Mouse (Mus musculus) stomach, postnatal 0 days (tissue): ENCODE results near the gene Tex12. TPM values are rescaled to one million over a fixed set of nuclear protein-coding genes. Genes with fewer than 3 reads are reported as not detected.

ENCODE experiments used
- ATAC-seq: fragments of 200-750 bp; cut with Nextera tagmentation; 2 replicates; pipeline ENCODE4 v1.8.0; 2017; ENCODE audit not compliant: low FRiP score, low TSS enrichment
- DNase-seq: peaks from one replicate; pipeline ENCODE4 v3.0.0-alpha.2; 2016; ENCODE audit warnings: low spot score
- H3K27ac ChIP-seq: fragments of 300-500 bp; sonication (generic); replicated peaks from 2 replicates; pipeline ENCODE4 v1.5.1; 2014; ENCODE audit warnings: mild to moderate bottlenecking, control low read depth
- H3K27me3 ChIP-seq: fragments of 300-500 bp; sonication (generic); 2 replicates; pipeline ENCODE4 v1.6.1; 2014; ENCODE audit warnings: low read length; ENCODE audit not compliant: control insufficient read depth, insufficient read depth
- H3K36me3 ChIP-seq: fragments of 300-500 bp; sonication (generic); 2 replicates; pipeline ENCODE4 v1.6.1; 2014; ENCODE audit warnings: low read length, mixed read lengths; ENCODE audit not compliant: control insufficient read depth, insufficient read depth
- H3K4me1 ChIP-seq: fragments of 300-500 bp; sonication (generic); replicated peaks from 2 replicates; pipeline ENCODE4 v1.6.1; 2014; ENCODE audit warnings: antibody characterized with exemption; ENCODE audit not compliant: control insufficient read depth, insufficient read depth
- H3K4me2 ChIP-seq: fragments of 300-500 bp; sonication (generic); replicated peaks from 2 replicates; pipeline ENCODE4 v1.6.1; 2014; ENCODE audit warnings: low read depth, mild to moderate bottlenecking, control low read depth, moderate library complexity
- H3K4me3 ChIP-seq: fragments of 300-500 bp; sonication (generic); 2 replicates; pipeline ENCODE4 v1.5.1; 2014; ENCODE audit warnings: low read depth, low read length, control low read depth
- H3K9ac ChIP-seq: fragments of 300-500 bp; sonication (generic); 2 replicates; pipeline ENCODE4 v1.6.1; 2014; ENCODE audit warnings: mild to moderate bottlenecking, low read length, control low read depth, mixed read lengths
- H3K9me3 ChIP-seq: fragments of 300-500 bp; sonication (generic); 2 replicates; pipeline ENCODE4 v1.6.1; 2016; ENCODE audit warnings: low read length; ENCODE audit not compliant: control insufficient read depth
- CTCF ChIP-seq: IDR thresholded peaks from 2 replicates; pipeline ENCODE4 v1.5.1; 2016; ENCODE audit warnings: antibody characterized with exemption, low read depth, mild to moderate bottlenecking, moderate library complexity
- EP300 ChIP-seq: optimal IDR thresholded peaks from 2 replicates; pipeline ENCODE3; 2016; ENCODE audit warnings: antibody characterized with exemption
- WGBS: fragments of 180-500 bp; shearing (Covaris S2); extraction: QIAGEN DNeasy Blood & Tissue Kit; methylation state at CpG from one replicate; pipeline ENCODE4 v1.1.7; 2014; 5-methylcytosine and 5-hydroxymethylcytosine counted together
- polyA plus RNA-seq: library from polyadenylated mRNA; unstranded; fragments of >200 nt; fragmentation: Nextera tagmentation; extraction: Ambion mirVana; gene quantifications from 2 replicates; pipeline ENCODE4 v1.2.1, GENCODE M21; 2015

The Tex12 gene
- polyA plus RNA-seq, 1 experiment from 2014 or later: not detected

- no peaks in the 10 kb centered on the region for H3K27me3 ChIP-seq
- ATAC-seq (no peak), DNase-seq (no peak)
- no peak overlapping the region for H3K4me3 ChIP-seq
- 61% methylated on average over 2 of the region's 2 CpGs for WGBS
- TF ChIP-seq CTCF (no peak), EP300 (no peak)
- H3K27ac ChIP-seq: no peak overlapping the region
- no peak overlapping the region for H3K4me2 ChIP-seq
- no peak overlapping the region for H3K9ac ChIP-seq
- no peaks in the 10 kb centered on the region for H3K4me1 ChIP-seq
- H3K36me3 ChIP-seq: no peaks in the 10 kb centered on the region
- H3K9me3 ChIP-seq: no peaks in the 10 kb centered on the region
These were observed 7.6 kb downstream of the Tex12 start for GRCm38 (mm10) chr9:50553547-50553946.

- H3K4me2 ChIP-seq: no peak overlapping the region
- no peak for ATAC-seq
- WGBS: 64% methylated on average over 5 of the region's 5 CpGs
- no peak overlapping the region for H3K9ac ChIP-seq
- H3K27ac ChIP-seq: no peak overlapping the region
- no peaks in the 10 kb centered on the region for H3K27me3 ChIP-seq
- H3K4me1 ChIP-seq: no peaks in the 10 kb centered on the region
- no peaks in the 10 kb centered on the region for H3K36me3 ChIP-seq
- H3K9me3 ChIP-seq: no peaks in the 10 kb centered on the region
- no peak overlapping the region for H3K4me3 ChIP-seq
- no peak for DNase-seq
- no peak for TF ChIP-seq CTCF
- TF ChIP-seq EP300: no peak
These were observed 8.9 kb downstream of the Tex12 start for GRCm38 (mm10) chr9:50552206-50552605.

DNA sequence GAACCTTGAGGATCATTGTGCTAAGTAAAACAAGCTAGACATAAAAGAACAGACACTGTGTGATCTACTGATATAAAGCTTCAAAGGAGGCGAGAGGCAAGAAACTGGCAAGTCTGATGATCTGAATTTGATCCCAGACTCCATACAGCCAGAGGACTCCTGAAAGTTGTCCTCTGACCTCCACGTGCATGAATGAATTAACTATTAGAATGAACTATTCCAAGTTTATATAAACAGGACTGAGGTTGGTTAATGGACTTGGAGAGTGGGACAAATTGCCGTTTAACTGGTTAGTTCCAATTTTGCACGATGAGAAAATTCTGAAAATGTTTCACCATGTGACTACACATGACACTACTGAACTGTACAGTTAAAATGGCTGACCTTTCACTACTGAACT lies 12.2 kb downstream of the Tex12 start:
- H3K27me3 ChIP-seq: no peaks in the 10 kb centered on the region
- H3K9ac ChIP-seq: no peak overlapping the region
- ATAC-seq (no peak), DNase-seq (no peak)
- no peak overlapping the region for H3K27ac ChIP-seq
- no peaks in the 10 kb centered on the region for H3K36me3 ChIP-seq
- no peak overlapping the region for H3K4me2 ChIP-seq
- no peaks in the 10 kb centered on the region for H3K4me1 ChIP-seq
- TF ChIP-seq CTCF (no peak), EP300 (no peak)
- 67% methylated on average over 4 of the region's 4 CpGs for WGBS
- H3K9me3 ChIP-seq: no peaks in the 10 kb centered on the region
- H3K4me3 ChIP-seq: no peak overlapping the region

GRCm38 (mm10) chr9:50547859-50548478 lies 13.2 kb downstream of the Tex12 start:
- DNase-seq (no peak), ATAC-seq (no peak)
- H3K4me2 ChIP-seq: no peak overlapping the region
- H3K9ac ChIP-seq: no peak overlapping the region
- no peaks in the 10 kb centered on the region for H3K36me3 ChIP-seq
- H3K9me3 ChIP-seq: no peaks in the 10 kb centered on the region
- H3K27me3 ChIP-seq: no peaks in the 10 kb centered on the region
- WGBS: 41% methylated on average over 5 of the region's 5 CpGs
- no peak for TF ChIP-seq CTCF
- no peak for TF ChIP-seq EP300
- no peak overlapping the region for H3K4me3 ChIP-seq
- H3K27ac ChIP-seq: no peak overlapping the region
- no peaks in the 10 kb centered on the region for H3K4me1 ChIP-seq

- no peak for TF ChIP-seq EP300
- TF ChIP-seq CTCF: no peak
- 74% methylated on average over 9 of the region's 9 CpGs for WGBS
- Histone ChIP-seq H3K36me3 (no peaks in the 10 kb centered on the region), H3K4me3 (no peak overlapping the region), H3K4me2 (no peak overlapping the region), H3K9me3 (no peaks in the 10 kb centered on the region), H3K27me3 (no peaks in the 10 kb centered on the region), H3K9ac (no peak overlapping the region), H3K4me1 (no peaks in the 10 kb centered on the region), H3K27ac (no peak overlapping the region)
- no peak for ATAC-seq
- no peak for DNase-seq
These were observed 18.7 kb downstream of the Tex12 start for GRCm38 (mm10) chr9:50542401-50542800.

DNA sequence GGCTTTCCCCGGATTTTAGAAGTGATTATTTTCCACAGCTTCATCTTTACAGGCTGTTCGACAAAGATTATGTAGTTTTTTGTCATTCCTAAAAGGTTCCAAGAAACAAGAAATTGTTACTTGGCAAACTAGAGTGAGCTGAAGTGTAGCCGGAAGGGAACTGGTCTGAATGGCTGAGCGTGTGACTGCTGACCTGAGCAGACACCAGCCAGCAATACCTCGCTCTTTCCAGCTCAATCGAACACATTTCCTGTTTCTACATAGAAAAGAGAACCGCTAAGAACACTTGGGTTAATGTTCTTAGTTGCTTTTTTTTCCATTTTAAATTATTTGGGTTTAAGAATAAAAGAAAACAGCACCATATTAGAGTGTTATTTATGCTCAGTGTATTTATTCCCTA lies 21.0 kb downstream of the Tex12 start:
- no peaks in the 10 kb centered on the region for H3K4me1 ChIP-seq
- H3K4me3 ChIP-seq: no peak overlapping the region
- no peaks in the 10 kb centered on the region for H3K9me3 ChIP-seq
- no peaks in the 10 kb centered on the region for H3K36me3 ChIP-seq
- H3K4me2 ChIP-seq: no peak overlapping the region; the same call in 1 of the 2 replicates
- no peak for ATAC-seq
- H3K9ac ChIP-seq: no peak overlapping the region
- TF ChIP-seq CTCF (no peak), EP300 (no peak)
- H3K27me3 ChIP-seq: no peaks in the 10 kb centered on the region
- H3K27ac ChIP-seq: no peak overlapping the region
- WGBS: 47% methylated on average over 7 of the region's 7 CpGs
- DNase-seq: no peak
